Mouse (Mus musculus) liver, embryonic 12.5 days (tissue): Measurements from ENCODE around the gene Pofut1. TPM values are rescaled to one million over a fixed set of nuclear protein-coding genes. Genes with fewer than 3 reads are reported as not detected.

ENCODE experiments used
- polyA plus RNA-seq: library from polyadenylated mRNA; unstranded; fragments of >200 nt; fragmentation: Nextera tagmentation; extraction: Ambion mirVana; gene quantifications from 2 replicates; pipeline ENCODE4 v1.2.1, GENCODE M21; 2016

Pofut1 gene
- polyA plus RNA-seq, 1 experiment from 2014 or later, result 4.3 TPM

Other genes with a start within 250 kb of the Pofut1 start
- gene Pdrg1, start 226.1 kb upstream of the Pofut1 start, polyA plus RNA-seq, result 55.2 and 56.2 TPM in 2 replicates
- gene Xkr7, start 209.7 kb upstream of the Pofut1 start, polyA plus RNA-seq, result not detected in 2 replicates
- gene Ccm2l, start 175.6 kb upstream of the Pofut1 start, polyA plus RNA-seq, result 2.1 and 2.6 TPM in 2 replicates
- 5.6 and 6.5 TPM in 2 replicates for gene Hck, start 133.1 kb upstream of the Pofut1 start, polyA plus RNA-seq
- gene Tm9sf4, start 80.2 kb upstream of the Pofut1 start, polyA plus RNA-seq, result 43.4 and 44.8 TPM in 2 replicates
- 4.1 and 4.6 TPM in 2 replicates for gene Tspyl3, start 16.1 kb upstream of the Pofut1 start, polyA plus RNA-seq
- gene Plagl2, start 107 bp upstream of the Pofut1 start, polyA plus RNA-seq, result 24.4 and 26.8 TPM in 2 replicates
- gene Kif3b, start 49.9 kb downstream of the Pofut1 start, polyA plus RNA-seq, result 2.7 and 2.9 TPM in 2 replicates
- 12.2 and 12.5 TPM in 2 replicates for gene Asxl1, start 104.3 kb downstream of the Pofut1 start, polyA plus RNA-seq